Mouse (Mus musculus) embryonic fibroblast, embryonic 13.5 days (primary cell): ENCODE measurements around the gene Parp6.

Source experiments
- CTCF ChIP-seq: IDR thresholded peaks from 2 replicates; pipeline ENCODE4 v1.5.1; 2011; ENCODE audit warnings: mild to moderate bottlenecking, control low read depth, low read length, moderate library complexity, borderline replicate concordance; ENCODE audit not compliant: insufficient read depth
- POLR2A ChIP-seq: IDR thresholded peaks from 2 replicates; pipeline ENCODE4 v1.6.1; 2011; ENCODE audit warnings: low read depth, mild to moderate bottlenecking, control low read depth, low read length, moderate library complexity

- no peak for TF ChIP-seq CTCF
- TF ChIP-seq POLR2A = no peak
Observed at GRCm38 (mm10) chr9:59577844-59578504, 39.1 kb upstream of the Parp6 start, which contains the start of gene Celf6.
